Comparison of ENCODE assay signal across 9 mouse cellular contexts in the genomic region with DNA sequence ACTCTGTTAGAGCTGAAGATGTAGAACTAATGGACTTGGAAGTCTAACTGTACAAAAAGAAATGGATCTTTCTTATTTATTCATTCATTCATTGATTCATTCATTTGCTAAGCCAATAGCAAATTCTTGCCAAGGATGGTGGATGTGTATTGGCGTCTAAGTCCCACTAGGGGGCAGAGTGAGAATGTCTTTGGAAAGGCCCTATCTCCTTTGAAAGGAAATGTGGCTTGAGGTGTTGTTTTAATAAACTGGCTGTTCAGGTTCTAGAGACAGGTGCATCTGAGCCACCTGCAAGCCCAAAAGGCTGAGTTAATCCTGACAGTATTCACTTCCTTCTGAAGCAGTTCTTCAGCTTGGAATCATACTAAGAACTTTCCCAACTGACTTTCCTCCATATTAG. TPM values are rescaled to one million over a fixed set of nuclear protein-coding genes. Genes with fewer than 3 reads are reported as not detected.
A peak's percentile ranks its signal among the peaks of the same experiment; 100 is the strongest.
DNase-seq lines count a peak whose midpoint lies in the region; ATAC-seq and TF ChIP-seq lines count a peak whose summit lies in the region.
"Had no signal": no experiment of that assay in that cellular context is flagged by ENCODE, and none has a peak within 500 bp of the region (broad histone marks: within the 10 kb centered on the region; RNA-seq: fewer than 3 reads in every experiment).

No protein-coding gene starts in this region.

- H3K9me3 ChIP-seq in midbrain, embryonic 11.5 days (ENCODE audit: control insufficient read depth, low read length) = no peaks in the 10 kb centered on the region
- H3K9me3 ChIP-seq in midbrain, embryonic 13.5 days = no peaks in the 10 kb centered on the region
- no peaks in the 10 kb centered on the region for H3K9me3 ChIP-seq in lung, postnatal 0 days (ENCODE audit: low read length)
- H3K9me3 ChIP-seq: neural tube, embryonic 12.5 days had no signal

- H3K4me2 ChIP-seq in midbrain, embryonic 11.5 days = no peak overlapping the region
- H3K4me2 ChIP-seq in midbrain, embryonic 13.5 days (replicated peaks) = no peak overlapping the region
- H3K4me2 ChIP-seq in lung, postnatal 0 days (replicated peaks; ENCODE audit: low read depth, low read length) = no peak overlapping the region
- H3K4me2 ChIP-seq: neural tube, embryonic 12.5 days had no signal

- peak; percentile 28; the same call in 1 of the 2 replicates for ATAC-seq in frontal cortex, adult (ENCODE audit: low TSS enrichment)
- no peak for ATAC-seq in midbrain, embryonic 11.5 days (ENCODE audit: low FRiP score)
- no peak for ATAC-seq in midbrain, embryonic 13.5 days
- no peak for ATAC-seq in lung, postnatal 0 days

- H3K36me3 ChIP-seq in midbrain, embryonic 11.5 days (ENCODE audit: control insufficient read depth, insufficient read depth, low read length) = no peaks in the 10 kb centered on the region
- H3K36me3 ChIP-seq in midbrain, embryonic 13.5 days = peaks cover 1% of the 10 kb centered on the region; the same call in 1 of the 2 replicates
- no peaks in the 10 kb centered on the region for H3K36me3 ChIP-seq in lung, postnatal 0 days (ENCODE audit: insufficient read depth, low read length)
- H3K36me3 ChIP-seq: neural tube, embryonic 12.5 days had no signal

- no peak for DNase-seq in frontal cortex, postnatal 14 days (ENCODE audit: low spot score in 2 of 2)
- peak; percentile 89 for DNase-seq in midbrain, embryonic 11.5 days (ENCODE audit: low spot score, missing footprints)
- peak; percentile 66 for DNase-seq in adipocyte (ENCODE audit: low spot score)
- peak; percentile 78 for DNase-seq in fat pad, adult 2 months (ENCODE audit: extremely low read depth, low read depth, low spot score)
- peak; percentile 80 for DNase-seq in lung, postnatal 0 days (ENCODE audit: low spot score)
- DNase-seq in testis, postnatal 14 days (ENCODE audit: low spot score) = no peak

- peaks cover 3% of the 10 kb centered on the region for H3K27me3 ChIP-seq in midbrain, embryonic 11.5 days (ENCODE audit: control insufficient read depth, insufficient read depth, low read length)
- peaks cover 10% of the 10 kb centered on the region; the same call in 1 of the 2 replicates for H3K27me3 ChIP-seq in midbrain, embryonic 13.5 days
- no peaks in the 10 kb centered on the region for H3K27me3 ChIP-seq in lung, postnatal 0 days (replicated peaks; ENCODE audit: insufficient read depth, low read length)

- no peak overlapping the region for H3K9ac ChIP-seq in midbrain, embryonic 11.5 days (ENCODE audit: low read length)
- no peak overlapping the region for H3K9ac ChIP-seq in midbrain, embryonic 13.5 days (replicated peaks)
- H3K9ac ChIP-seq in lung, postnatal 0 days (replicated peaks; ENCODE audit: low read depth) = no peak overlapping the region
- H3K9ac ChIP-seq: neural tube, embryonic 12.5 days had no signal

- no peak for TF ChIP-seq EP300 in lung, postnatal 0 days (IDR thresholded peaks at IDR 0.05)

- peaks cover 2% of the 10 kb centered on the region; the same call in 1 of the 2 replicates for H3K4me1 ChIP-seq in midbrain, embryonic 11.5 days (ENCODE audit: control insufficient read depth, insufficient read depth, low read length)
- no peaks in the 10 kb centered on the region; the same call in 1 of the 2 replicates for H3K4me1 ChIP-seq in midbrain, embryonic 13.5 days (replicated peaks)
- H3K4me1 ChIP-seq in lung, postnatal 0 days (ENCODE audit: insufficient read depth, low read depth, low read length) = no peaks in the 10 kb centered on the region
- H3K4me1 ChIP-seq: neural tube, embryonic 12.5 days had no signal

- 0% methylated on average over 1 of the region's 1 CpGs for WGBS in midbrain, embryonic 11.5 days
- 0% methylated on average over 1 of the region's 1 CpGs for whole genome bisulfite sequencing in midbrain, embryonic 13.5 days
- 3% methylated on average over 1 of the region's 1 CpGs for WGBS in lung, postnatal 0 days

- no peak overlapping the region for H3K27ac ChIP-seq in midbrain, embryonic 11.5 days (ENCODE audit: low read depth, low read length)
- no peak overlapping the region for H3K27ac ChIP-seq in midbrain, embryonic 13.5 days
- no peak overlapping the region for H3K27ac ChIP-seq in lung, postnatal 0 days (ENCODE audit: low read length)
- H3K27ac ChIP-seq: neural tube, embryonic 12.5 days had no signal

- TF ChIP-seq CTCF in lung, postnatal 0 days (IDR thresholded peaks at IDR 0.05) = peak; percentile 94

- H3K4me3 ChIP-seq in midbrain, embryonic 11.5 days (ENCODE audit: low read depth, low read length) = no peak overlapping the region
- H3K4me3 ChIP-seq in midbrain, embryonic 13.5 days (replicated peaks) = no peak overlapping the region
- no peak overlapping the region for H3K4me3 ChIP-seq in lung, postnatal 0 days (ENCODE audit: low read depth, low read length)
- H3K4me3 ChIP-seq: neural tube, embryonic 12.5 days had no signal

RNA-seq across cellular contexts. Expression of a gene that starts 5.5 kb away (rescaled TPM):
- polyA plus RNA-seq in midbrain, embryonic 11.5 days (2014; fragmentation: Nextera tagmentation; extraction: Ambion mirVana) = 5.1 and 6.1 TPM in 2 replicates
- 3.6 and 5.5 TPM in 2 replicates for polyA plus RNA-seq in midbrain, embryonic 13.5 days (2015; fragmentation: Nextera tagmentation; extraction: Ambion mirVana)
- polyA plus RNA-seq in lung, postnatal 0 days (2015; fragmentation: Nextera tagmentation; extraction: Ambion mirVana) = 1.8 and 2.4 TPM in 2 replicates

RNA-seq across cellular contexts. Expression of a gene that starts 52.6 kb away (rescaled TPM):
- 8.0 and 9.3 TPM in 2 replicates for polyA plus RNA-seq in midbrain, embryonic 11.5 days (2014; fragmentation: Nextera tagmentation; extraction: Ambion mirVana)
- polyA plus RNA-seq in midbrain, embryonic 13.5 days (2015; fragmentation: Nextera tagmentation; extraction: Ambion mirVana) = 21.3 and 22.9 TPM in 2 replicates
- polyA plus RNA-seq in lung, postnatal 0 days (2015; fragmentation: Nextera tagmentation; extraction: Ambion mirVana) = 2.0 and 2.1 TPM in 2 replicates

Comparison
In these comparisons a context has a peak if more than half of its experiments do, and no peak if none do; other contexts are left out.
1. DNase-seq: peak in midbrain, embryonic 11.5 days (single experiment), adipocyte (single experiment), fat pad, adult 2 months (single experiment) and lung, postnatal 0 days (single experiment); none in frontal cortex, postnatal 14 days (0 of 2) and testis, postnatal 14 days (single experiment).